Mouse (Mus musculus) testis, adult 2 months (tissue): ENCODE data around the gene U90926. TPM values are rescaled to one million over a fixed set of nuclear protein-coding genes. Genes with fewer than 3 reads are reported as not detected.

Experiments used
- H3K27ac ChIP-seq: fragments of 200-500 bp; 2 replicates; pipeline ENCODE4 v1.5.1; 2012; ENCODE audit warnings: low read depth, low read length; ENCODE audit not compliant: control insufficient read depth, insufficient read depth
- H3K27me3 ChIP-seq: fragments of 200-500 bp; 2 replicates; pipeline ENCODE4 v1.6.1; 2012; ENCODE audit warnings: mild to moderate bottlenecking, low read length, moderate library complexity; ENCODE audit not compliant: control insufficient read depth, insufficient read depth
- H3K36me3 ChIP-seq: fragments of 200-500 bp; 2 replicates; pipeline ENCODE4 v1.6.1; 2012; ENCODE audit warnings: mild to moderate bottlenecking, low read length; ENCODE audit not compliant: control insufficient read depth, insufficient read depth
- H3K4me1 ChIP-seq: fragments of 200-500 bp; 2 replicates; pipeline ENCODE4 v1.6.1; 2012; ENCODE audit warnings: low read length; ENCODE audit not compliant: control insufficient read depth, insufficient read depth
- H3K4me3 ChIP-seq: fragments of 200-500 bp; 2 replicates; pipeline ENCODE4 v1.5.1; 2012; ENCODE audit warnings: low read depth, mild to moderate bottlenecking, low read length, moderate library complexity, mixed read lengths; ENCODE audit not compliant: control insufficient read depth
- CTCF ChIP-seq: fragments of 200-500 bp; IDR thresholded peaks from 2 replicates; pipeline ENCODE4 v1.5.1; 2012; ENCODE audit warnings: low read depth, mild to moderate bottlenecking, inconsistent platforms, low read length, moderate library complexity; ENCODE audit not compliant: control insufficient read depth, insufficient read depth, insufficient replicate concordance
- POLR2A ChIP-seq: fragments of 200-500 bp; IDR thresholded peaks from 2 replicates; pipeline ENCODE4 v1.6.1; 2012; ENCODE audit warnings: low read depth, mild to moderate bottlenecking, inconsistent platforms, low read length, moderate library complexity; ENCODE audit not compliant: control insufficient read depth
- polyA plus RNA-seq: library from polyadenylated mRNA; depleted of rRNA; stranded (reverse); fragments of >200 nt; gene quantifications from 2 replicates; pipeline ENCODE4 v1.2.3, GENCODE M21; 2012

U90926 gene
- polyA plus RNA-seq, 1 experiment, result 2.8 TPM

DNA sequence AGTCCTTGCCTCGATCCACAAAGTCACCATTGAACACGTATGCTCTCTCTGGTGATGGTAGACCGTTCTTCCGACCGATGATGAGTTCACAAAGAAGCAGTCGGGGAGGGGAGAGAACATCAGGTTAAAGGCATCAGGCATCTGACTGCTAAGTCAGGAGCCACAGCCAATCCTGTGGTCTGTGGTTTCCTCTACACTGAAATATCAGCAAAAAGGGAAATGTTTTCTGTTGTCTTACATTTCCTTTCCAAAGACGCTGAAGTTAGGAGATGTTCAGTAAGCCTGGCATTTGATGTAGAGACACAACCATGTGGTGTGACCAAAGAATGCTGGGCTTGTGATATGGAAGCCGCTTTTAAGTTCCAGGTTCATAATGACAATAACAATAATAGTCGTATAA is 30.3 kb upstream of the U90926 start:
- no peak for TF ChIP-seq CTCF
- Histone ChIP-seq H3K27me3 (no peaks in the 10 kb centered on the region), H3K4me1 (peaks cover 15% of the 10 kb centered on the region), H3K36me3 (no peaks in the 10 kb centered on the region), H3K4me3 (no peak overlapping the region), H3K27ac (no peak overlapping the region)

DNA sequence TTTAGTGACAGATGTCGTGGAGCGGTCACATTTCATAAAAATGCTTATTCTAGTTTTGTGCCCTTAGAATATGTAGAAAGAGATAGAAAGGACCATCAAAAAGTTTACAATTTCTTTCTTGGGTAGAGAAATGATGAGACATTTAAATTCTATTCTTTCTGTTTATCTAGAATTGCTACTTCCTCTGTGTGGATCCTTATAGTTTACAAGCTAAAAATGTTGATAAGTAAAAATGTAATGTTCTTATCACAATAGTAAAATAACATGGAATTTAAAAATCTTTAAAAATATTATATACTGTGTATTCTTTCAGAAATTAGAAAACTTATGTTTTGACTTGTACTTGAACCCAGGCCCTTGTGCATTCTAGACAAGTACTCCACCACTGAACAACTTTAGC is 29.7 kb upstream of the U90926 start:
- Histone ChIP-seq H3K4me3 (no peak overlapping the region), H3K27me3 (no peaks in the 10 kb centered on the region), H3K36me3 (no peaks in the 10 kb centered on the region), H3K4me1 (peaks cover 11% of the 10 kb centered on the region), H3K27ac (no peak overlapping the region)
- no peak for TF ChIP-seq POLR2A

DNA sequence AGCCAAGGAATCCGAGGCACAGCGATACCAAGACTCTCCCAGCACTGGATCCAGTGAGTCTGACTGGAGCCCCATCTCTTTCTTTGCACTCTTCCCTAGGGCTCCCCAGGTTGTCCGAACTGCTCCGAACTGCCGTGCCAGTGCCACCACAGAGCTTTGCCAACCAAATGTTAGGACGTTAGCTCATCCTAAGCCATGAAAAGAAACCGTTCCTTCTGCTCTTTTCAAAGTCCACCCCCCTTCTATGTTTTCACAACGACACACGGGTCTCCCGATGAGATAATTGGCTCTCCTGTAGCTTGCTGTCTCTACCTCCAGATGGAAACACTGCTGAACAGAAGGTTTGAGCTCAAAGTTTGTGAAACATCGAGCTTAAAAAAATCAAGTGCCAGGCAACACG is 25.6 kb upstream of the U90926 start:
- TF ChIP-seq CTCF (no peak), POLR2A (no peak)
- H3K36me3 ChIP-seq, result no peaks in the 10 kb centered on the region
- peaks cover 4% of the 10 kb centered on the region; the same call in 1 of the 2 replicates for H3K4me1 ChIP-seq
- H3K4me3 ChIP-seq, result no peak overlapping the region
- H3K27ac ChIP-seq, result no peak overlapping the region
- no peaks in the 10 kb centered on the region for H3K27me3 ChIP-seq

DNA sequence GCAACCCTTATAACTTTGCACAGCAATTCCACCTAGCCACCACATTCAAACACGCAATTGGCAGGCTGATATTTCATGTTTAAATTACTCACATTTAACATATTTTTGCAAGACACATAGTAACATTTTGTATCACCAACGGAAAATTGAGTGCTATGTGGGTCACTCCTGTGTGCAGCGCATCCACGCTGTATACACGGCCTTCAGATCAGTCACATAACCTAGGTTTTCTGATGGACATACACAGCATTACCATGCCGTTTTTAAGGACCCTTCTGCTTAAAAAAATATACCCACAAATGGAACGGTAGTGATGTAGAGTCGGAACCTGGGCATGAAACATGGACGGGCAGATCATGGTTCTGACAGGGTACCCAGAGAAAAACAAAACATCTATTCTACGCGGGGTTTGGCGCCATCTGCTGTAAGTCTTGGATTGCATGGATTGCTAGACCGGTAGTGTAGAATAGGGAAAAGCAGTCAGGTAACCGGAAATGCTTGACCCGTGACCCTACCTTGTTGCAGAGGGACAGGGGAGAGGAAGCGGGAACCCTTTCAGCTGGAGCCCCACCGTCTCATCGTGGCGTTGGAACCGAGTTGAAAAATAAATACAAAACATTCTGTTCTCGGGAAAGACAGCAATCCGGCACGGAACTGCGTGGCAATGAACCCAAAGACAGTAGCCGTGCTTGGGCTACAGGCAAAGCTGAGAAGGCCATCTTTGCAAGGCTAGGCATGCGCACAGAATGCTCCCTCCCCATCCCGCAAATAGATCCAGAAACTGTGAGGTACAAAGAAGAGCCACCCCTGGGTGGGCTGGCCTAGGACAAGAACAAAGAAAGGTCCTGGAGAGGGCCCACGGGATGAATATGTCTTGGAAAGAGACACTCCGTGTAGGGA is 24.4 kb upstream of the U90926 start:
- Histone ChIP-seq H3K4me1 (peaks cover 4% of the 10 kb centered on the region; the same call in 1 of the 2 replicates), H3K27me3 (no peaks in the 10 kb centered on the region), H3K36me3 (no peaks in the 10 kb centered on the region), H3K27ac (no peak overlapping the region), H3K4me3 (peak overlapping the region; percentile 30)
- TF ChIP-seq POLR2A, result no peak
- TF ChIP-seq CTCF, result no peak

DNA sequence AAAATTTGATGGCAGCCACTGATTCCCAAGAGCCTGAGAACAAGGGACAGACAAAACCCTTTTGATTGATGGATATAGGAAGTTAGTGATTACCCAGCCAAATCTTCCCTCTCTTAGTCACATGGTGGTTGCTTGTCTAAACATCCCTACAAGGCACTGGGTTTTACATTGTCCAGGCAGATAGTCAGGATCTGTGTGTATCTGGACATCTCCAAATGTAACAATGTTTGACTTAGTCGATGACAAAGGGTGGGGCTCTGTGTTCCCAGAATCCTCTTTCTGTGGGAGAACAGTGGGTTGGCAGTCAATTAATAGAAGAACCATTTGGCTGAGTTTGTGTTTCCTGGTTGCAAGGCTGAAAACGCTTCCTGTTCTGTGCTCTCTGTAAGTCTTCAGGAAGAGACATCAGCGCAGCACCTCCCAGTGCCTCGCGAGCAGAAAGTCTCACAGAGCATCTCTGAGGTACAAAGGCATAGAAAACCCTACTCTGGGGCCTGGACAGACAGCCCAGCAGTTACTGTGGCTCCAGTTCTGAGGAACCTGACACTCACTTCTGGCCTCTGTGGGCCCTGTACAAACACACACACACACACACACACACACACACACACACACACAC is 19.8 kb upstream of the U90926 start:
- H3K27ac ChIP-seq, result no peak overlapping the region
- TF ChIP-seq POLR2A (no peak), CTCF (no peak)

DNA sequence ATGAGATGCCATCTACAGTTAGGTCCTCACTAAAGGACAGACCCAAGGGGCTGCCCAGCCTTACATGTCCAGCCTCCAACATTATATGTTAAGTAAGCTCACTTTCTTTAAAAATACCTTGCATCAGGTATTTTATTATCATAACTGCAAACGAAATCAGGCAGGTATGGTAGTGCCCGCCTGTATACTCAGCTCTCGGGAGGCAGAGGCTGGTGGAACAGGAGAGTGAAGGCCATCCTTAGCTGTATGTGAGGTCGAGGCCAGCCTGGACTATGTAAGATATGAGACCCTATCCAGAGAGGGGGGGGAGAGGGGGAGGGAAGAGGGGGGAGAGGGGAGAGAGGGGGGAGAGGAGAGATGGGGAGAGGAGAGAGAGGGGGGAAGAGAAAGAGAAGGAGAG is 18.2 kb upstream of the U90926 start:
- H3K27ac ChIP-seq, result no peak overlapping the region
- TF ChIP-seq CTCF (no peak), POLR2A (no peak)
- H3K27me3 ChIP-seq, result no peaks in the 10 kb centered on the region
- H3K4me1 ChIP-seq, result no peaks in the 10 kb centered on the region
- no peak overlapping the region for H3K4me3 ChIP-seq
- no peaks in the 10 kb centered on the region for H3K36me3 ChIP-seq

More for the DNA sequence above, 19.8 kb upstream of the U90926 start:
- H3K27me3 ChIP-seq, result no peaks in the 10 kb centered on the region
- no peak overlapping the region for H3K4me3 ChIP-seq
- no peaks in the 10 kb centered on the region for H3K36me3 ChIP-seq
- peaks cover 4% of the 10 kb centered on the region; the same call in 1 of the 2 replicates for H3K4me1 ChIP-seq

DNA sequence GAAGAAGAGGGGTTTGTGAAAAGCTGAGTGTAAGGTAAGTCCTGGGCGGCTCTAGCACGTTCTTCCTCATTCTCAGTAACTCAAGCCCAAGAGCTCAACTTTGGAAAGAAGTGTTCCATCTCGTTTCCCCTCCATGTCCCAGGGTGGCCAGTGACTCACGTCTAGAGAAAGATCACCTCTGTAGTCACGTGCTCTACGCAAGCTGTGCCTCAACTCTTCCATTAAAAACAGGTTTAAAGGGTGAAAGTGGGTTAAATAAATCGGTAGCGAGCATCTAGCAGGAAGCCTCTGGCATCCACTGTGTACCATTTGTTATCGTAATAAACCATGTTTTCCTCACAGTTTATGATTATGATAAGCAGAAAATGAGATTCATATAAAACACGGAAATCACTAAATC is 16.6 kb upstream of the U90926 start:
- TF ChIP-seq POLR2A (no peak), CTCF (no peak)
- H3K4me1 ChIP-seq, result no peaks in the 10 kb centered on the region
- H3K27me3 ChIP-seq, result no peaks in the 10 kb centered on the region
- H3K36me3 ChIP-seq, result no peaks in the 10 kb centered on the region
- H3K27ac ChIP-seq, result no peak overlapping the region
- H3K4me3 ChIP-seq, result no peak overlapping the region
